Mouse (Mus musculus) cerebellum, adult 8-10 months (tissue): Measurements from ENCODE around the gene Sgms2.

Source experiments
- DNase-seq: peaks from one replicate; pipeline ENCODE4 v3.0.0; 2022

Gene Sgms2

GRCm38 (mm10) chr3:131491361-131491925 lies at the start of gene Sgms2:
Gene Sgms2, minus strand, starts transcription at chr3:131491411.
- DNase-seq, result no peak

DNA sequence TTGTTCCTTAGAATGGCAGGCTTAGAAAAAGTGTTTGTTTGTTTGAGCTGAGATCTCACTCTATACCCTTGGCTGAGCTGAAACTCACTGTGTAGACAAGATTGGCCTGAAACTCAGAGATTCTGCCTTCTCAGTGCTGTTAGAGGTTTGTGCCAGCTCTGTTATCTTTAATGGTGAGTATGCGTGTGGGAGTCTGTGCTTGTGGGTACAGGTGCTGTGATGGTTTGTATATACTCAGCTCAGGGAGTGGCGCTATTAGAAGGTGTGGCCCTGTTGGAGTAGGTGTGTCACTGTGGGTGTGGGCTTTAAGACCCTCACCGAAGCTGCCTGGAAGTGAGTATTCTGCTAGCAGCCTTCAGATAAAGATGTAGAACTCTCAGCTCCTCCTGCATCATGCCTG lies 34.0 kb upstream of the Sgms2 start:
- DNase-seq, result no peak

- DNase-seq, result peak; percentile 40
Observed at GRCm38 (mm10) chr3:131524779-131525178, 33.6 kb upstream of the Sgms2 start.

DNA sequence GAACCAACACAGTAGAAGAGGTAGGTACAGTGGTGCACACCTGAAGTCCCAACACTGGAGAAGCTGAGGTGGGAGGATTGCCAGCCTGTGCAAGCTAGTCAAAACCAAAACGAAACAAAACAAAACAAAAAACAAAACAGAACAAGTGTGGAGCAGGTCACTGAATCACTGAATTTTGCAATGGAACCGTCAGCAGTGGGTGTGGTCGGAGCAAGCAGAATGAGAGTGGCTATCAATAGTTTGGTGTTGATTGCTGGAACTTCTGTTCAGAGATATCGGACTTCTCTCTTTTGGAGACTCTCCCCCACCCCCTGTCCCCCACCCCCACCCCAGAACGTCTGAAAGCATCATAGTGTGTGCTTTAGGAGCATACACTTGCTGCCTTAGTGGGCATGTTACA lies 33.0 kb upstream of the Sgms2 start:
- DNase-seq, result no peak

- DNase-seq, result no peak
Observed at GRCm38 (mm10) chr3:131523749-131524148, 32.5 kb upstream of the Sgms2 start.

- DNase-seq, result no peak
Observed at GRCm38 (mm10) chr3:131522243-131522642, 31.0 kb upstream of the Sgms2 start.

DNA sequence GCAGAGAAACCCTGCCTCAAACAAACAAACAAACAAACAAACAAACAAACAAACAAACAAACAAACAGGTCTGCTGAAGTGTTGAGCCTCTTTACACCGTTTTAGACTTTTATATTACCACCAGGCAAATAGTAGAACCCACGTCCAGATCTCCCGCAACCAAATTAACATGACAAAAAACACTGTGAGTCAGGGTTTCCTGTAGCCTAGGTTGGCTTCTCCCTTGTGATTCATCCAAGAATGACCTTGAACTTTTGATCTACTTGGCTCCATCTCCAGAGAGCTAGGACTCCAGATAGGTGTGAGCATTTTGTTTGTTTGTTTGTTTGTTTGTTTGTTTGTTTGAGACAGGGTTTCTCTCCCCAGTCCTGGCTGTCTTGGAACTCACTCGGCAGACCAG lies 30.0 kb upstream of the Sgms2 start:
- DNase-seq, result no peak

DNA sequence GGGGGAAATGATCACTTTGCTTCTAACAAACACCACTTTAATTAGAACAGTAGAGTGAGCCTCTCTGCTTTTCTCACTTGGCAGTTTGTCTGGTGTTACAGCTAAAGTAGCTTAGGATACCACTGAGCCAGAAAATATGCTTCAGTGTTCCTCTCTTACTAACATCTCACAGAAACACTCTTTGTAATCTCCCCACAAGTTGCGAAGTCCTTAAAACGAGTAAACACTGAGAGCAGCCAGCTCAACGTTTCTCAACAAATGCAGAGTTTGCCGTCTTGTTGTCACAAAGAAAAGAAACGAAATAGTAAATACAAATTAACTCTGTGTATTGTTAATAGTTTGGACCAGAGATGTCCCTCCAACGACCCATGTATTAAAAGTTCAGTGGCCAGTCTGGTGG lies 26.5 kb upstream of the Sgms2 start:
- DNase-seq, result no peak

- no peak for DNase-seq
Observed at GRCm38 (mm10) chr3:131516332-131516999, 25.3 kb upstream of the Sgms2 start.

GRCm38 (mm10) chr3:131511616-131512015 lies 20.4 kb upstream of the Sgms2 start:
- no peak for DNase-seq

GRCm38 (mm10) chr3:131508024-131508423 lies 16.8 kb upstream of the Sgms2 start:
- DNase-seq, result no peak

GRCm38 (mm10) chr3:131504595-131505223 lies 13.5 kb upstream of the Sgms2 start:
- DNase-seq, result no peak

- no peak for DNase-seq
Observed at GRCm38 (mm10) chr3:131501677-131502370, 10.6 kb upstream of the Sgms2 start.

- no peak for DNase-seq
Observed at GRCm38 (mm10) chr3:131499651-131500050, 8.4 kb upstream of the Sgms2 start.

DNA sequence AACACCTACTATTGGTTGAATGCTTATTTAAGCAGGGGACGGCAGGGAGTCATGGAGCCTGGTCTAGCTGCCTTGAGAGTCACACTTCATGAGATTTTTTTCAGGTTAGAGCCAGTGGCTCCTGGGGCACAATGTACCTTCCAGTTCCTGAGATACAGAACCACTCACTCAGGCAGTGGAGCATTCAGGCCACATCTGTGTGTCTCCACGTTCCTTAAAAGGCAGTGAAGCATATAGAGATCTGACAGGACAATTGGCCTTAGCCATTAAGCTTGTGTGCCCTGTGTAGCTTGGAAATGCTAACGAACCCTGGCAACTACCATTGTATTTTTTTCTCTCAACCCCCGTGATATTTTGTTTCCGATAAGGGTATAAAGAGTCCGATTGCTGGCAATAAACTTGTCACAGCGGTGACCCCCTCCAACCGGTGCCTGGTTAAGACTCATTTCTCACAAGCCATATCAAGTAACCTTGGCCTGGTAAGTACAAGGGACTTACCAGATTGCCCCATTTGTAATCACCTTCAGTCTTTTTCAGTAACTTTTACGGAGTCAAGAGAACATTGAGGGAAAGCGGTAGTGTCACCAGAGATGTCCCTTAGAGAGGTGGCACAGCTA lies 5.4 kb upstream of the Sgms2 start:
- no peak for DNase-seq

DNA sequence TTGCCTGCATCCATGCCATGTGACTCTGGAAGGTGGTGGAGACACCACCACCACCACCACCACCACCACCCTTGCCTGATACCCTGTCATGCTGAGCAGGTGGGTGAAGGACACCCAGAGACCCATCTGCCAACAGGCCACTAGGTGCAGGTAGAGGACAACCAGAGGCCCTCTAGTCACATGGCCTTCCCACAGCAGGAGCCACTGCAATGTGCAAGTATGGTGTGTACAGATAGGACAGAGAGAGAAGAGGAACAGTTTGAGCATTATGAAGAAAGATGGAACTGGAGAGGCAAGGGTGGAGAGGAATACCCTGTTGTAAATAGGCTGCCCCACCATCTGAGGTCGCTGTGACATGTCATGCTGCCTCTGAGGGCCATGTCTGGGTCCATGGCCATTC lies 3.9 kb upstream of the Sgms2 start:
- no peak for DNase-seq

DNA sequence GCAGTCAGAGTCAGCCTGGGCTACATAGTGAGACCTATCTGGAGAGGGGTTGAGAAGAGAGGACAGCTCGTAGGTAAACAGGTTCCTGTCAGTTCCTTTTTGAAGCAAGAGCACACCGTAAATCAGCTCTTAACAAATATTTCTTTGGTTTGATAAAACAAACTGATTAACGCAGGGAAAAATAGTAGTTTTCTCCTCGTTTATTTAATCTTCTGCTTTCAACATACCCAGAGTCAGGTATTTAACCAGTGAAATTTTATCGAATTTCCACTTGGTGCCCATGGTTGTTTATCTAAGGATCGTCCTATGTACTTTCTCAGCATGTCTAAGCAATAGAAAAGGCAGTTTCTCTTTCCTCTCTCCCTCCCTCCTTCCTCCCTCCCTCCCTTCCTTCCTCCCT lies 2.0 kb upstream of the Sgms2 start:
- DNase-seq, result no peak

DNA sequence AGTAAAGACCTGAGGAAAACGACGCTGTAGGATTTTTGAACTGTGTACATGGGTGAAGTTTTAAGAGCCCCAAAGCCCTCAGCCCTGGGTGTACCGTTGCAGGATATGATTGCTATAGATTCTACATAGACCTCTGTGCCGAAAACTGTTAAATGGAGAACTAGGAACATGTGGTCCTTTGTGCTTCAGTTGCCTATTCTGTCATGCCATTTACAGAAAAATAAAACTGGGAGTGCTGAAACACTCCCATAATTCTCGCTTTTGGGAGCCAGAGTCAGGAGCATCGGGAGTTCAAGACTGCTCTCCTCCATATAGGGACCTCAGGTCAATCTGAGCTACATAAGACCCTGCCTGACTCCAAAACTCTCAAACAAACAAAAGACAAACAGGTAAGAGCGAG lies 769 bp upstream of the Sgms2 start:
- DNase-seq, result no peak

DNA sequence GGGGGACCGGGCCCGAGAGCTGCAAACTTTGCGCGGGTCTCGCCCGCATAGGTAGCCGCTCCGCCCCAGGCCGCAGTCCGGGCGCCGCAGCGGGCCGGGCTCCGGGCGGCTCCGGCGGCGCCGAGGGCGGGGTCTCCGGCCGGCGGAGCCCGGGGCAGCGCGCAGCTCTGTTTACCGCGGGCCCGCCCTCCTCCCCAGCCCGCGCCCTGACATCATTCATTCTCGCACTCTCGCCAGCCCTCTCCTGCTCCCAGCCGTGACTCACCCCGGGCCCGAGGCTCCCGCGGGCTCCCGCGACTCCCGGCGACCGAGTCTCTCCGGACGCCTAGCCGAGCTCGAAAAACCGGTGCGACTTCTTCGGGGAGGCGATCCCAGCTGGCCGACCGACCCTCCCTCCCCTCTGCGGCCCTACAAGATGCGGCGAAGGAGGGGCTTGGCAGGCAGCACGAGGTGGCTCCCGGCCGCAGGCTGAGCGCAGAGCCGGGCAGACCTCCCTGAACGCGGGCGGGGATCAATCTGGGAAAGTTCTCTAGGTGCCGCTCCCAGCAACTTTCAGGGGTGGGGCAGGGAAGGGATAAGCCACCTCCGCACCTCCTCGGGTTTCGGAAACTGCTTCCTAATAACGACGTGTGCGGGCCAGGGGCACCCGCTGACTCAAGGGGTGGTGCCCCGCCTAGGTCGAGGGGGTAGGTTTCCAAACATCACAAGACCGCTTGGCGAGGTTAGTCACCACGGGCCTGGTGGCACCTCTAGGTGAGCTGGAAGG lies 885 bp downstream of the Sgms2 start:
- peak; percentile 73 for DNase-seq

DNA sequence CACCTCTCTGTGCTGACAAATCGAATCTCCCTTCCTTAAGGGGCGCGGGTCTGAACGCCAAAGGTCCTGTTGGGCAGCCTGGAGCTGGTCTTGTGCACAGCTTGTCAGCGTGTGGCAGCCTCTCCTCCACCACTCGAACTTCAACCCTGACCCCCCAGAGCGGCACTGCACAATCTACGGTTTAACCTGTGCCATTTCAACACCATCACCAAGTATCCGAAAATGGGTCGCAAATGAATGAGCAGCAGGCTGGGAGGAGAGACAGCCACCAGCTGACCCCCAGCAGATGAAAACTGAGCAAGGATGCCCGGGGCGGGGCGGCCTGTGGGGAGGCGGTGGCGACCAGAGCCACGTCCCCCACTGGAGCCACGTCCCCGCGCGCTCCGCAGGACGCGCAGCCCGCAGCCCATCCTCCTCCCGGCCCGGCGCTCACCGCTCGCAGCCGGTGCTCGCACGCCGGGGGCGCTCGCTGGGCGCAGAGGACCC lies 1.5 kb downstream of the Sgms2 start:
- DNase-seq, result peak; percentile 70

DNA sequence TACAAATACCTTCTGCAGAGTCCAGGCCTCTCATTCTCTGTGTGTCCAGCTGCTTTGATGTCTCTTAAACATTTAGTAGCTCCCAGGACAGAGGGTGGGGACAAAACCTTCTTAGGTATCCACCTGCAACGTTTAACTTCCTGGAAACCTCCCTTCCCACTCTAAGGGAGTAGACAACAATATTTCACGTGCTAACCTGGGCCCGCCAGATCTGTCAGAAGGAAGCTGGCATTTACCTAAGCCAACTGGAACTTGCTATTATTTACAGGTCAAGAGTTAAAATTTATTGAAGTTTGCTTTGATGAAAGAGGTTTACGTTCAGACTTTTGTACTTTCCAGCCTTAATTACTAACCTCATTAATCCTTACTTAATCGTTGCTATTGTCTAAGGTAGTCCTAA lies 2.2 kb downstream of the Sgms2 start:
- DNase-seq, result no peak

GRCm38 (mm10) chr3:131488403-131488802 lies 2.8 kb downstream of the Sgms2 start:
- no peak for DNase-seq

DNA sequence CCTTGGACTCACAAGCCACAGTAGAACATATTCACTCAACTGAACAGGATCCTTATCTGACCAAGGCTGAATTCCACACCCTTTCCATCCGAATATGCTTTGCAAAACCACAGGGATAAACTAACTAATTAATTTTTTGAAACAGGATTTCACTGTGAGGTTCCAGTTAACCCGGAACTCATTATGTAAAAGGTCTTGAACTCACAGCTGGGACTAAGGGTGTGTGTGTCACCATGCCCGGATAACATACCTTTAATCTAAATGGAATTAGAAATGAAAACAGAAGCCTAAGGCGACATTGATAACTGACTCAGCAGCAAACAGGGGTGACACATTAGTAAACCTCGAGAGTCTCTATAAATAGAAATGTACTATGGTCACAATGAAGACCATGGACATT lies 5.8 kb downstream of the Sgms2 start:
- DNase-seq, result no peak
